Mouse (Mus musculus) Muller cell, postnatal 12 days (primary cell): ENCODE measurements at regions not wholly inside any gene's neighbourhood (a gene's known extent, or its start where the extent isn't known, plus 50 kb on each side); places are given as distances from the start of the nearest gene placed in this dataset.

Source experiments
- DNase-seq: peaks from one replicate; pipeline ENCODE4 v3.0.0-alpha.2; 2015; ENCODE audit errors: inconsistent ontology term

GRCm38 (mm10) chr6:110439509-110439908, 205.9 kb upstream of the Grm7 start:
- no peak for DNase-seq

GRCm38 (mm10) chr6:110463370-110463769, 182.0 kb upstream of the Grm7 start:
- no peak for DNase-seq

- DNase-seq = peak; percentile 78
Measured at GRCm38 (mm10) chr6:110467661-110468060, 177.7 kb upstream of the Grm7 start.

DNA sequence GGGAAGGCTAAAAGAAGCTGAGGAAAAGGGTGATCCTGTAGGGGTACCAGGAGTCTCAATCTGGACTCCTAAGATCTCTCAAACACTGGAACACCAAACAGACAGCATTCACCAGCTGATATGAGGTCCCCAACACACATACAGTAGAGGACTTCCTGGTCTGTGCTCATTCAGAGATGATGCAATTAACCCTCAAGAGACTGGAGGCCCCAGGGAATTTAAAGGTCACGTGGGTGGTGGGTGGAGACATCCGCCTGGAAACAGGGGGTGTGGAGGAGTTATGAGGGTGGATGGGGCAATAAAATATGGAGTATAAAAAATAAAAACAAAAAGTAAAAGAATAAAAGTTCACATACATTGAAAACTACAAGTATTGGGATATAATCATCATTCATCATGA, 139.5 kb upstream of the Grm7 start:
- DNase-seq = no peak

DNA sequence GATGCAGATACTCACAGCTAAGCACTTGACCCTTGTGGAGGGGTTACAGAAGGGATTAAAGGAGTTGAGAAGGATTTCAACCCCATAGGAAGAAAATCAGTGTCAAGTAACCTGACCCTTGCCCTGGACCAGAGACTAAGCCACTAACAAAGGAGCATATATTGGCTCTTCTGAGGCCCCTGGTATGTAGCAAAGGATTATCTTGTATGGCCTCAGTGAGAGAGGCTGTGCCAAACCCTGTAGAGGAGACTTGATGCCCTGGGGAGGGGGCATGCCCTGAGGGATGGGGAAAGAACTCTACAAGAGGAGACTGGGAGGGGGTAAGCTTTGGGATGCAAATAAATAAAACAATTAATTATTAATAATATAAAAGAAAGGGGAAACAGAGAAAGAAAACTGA, 134.9 kb upstream of the Grm7 start:
- DNase-seq = no peak

GRCm38 (mm10) chr6:110538731-110539191, 106.6 kb upstream of the Grm7 start:
- peak; percentile 3 for DNase-seq

- DNase-seq = no peak
Measured at GRCm38 (mm10) chr6:110545542-110545941, 99.8 kb upstream of the Grm7 start.

DNA sequence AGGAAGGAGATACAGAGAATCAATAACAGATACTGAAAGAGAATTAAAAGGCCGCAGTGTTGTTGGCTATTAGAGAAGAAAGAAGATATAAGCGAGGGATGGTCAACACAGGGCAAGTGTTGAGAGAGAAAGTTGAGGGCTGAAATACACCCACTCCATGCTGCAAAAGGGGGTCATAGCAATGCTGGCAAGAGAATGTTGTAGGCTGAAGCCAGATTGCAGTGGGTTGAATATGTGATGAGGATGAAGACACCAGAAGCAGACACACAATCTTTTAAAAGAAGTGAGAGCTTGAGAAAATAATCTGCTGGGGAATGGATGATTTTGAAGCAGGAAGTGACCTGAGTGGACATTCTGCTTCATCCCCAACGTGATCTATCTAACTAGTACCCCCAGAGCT, 90.5 kb upstream of the Grm7 start:
- no peak for DNase-seq

GRCm38 (mm10) chr6:110559656-110560055, 85.7 kb upstream of the Grm7 start:
- DNase-seq = peak; percentile 20

- DNase-seq = no peak
Measured at GRCm38 (mm10) chr6:110560426-110560825, 85.0 kb upstream of the Grm7 start.

- DNase-seq = no peak
Measured at GRCm38 (mm10) chr6:110577216-110577615, 68.2 kb upstream of the Grm7 start.
